Mouse (Mus musculus) embryonic facial prominence, embryonic 10.5 days (tissue): Measurements from ENCODE around the gene Cinp. TPM values are rescaled to one million over a fixed set of nuclear protein-coding genes. Genes with fewer than 3 reads are reported as not detected.

ENCODE experiments used
- DNase-seq: peaks from one replicate; pipeline ENCODE4 v3.0.0-alpha.2; 2017; ENCODE audit warnings: low spot score
- H3K27ac ChIP-seq: fragments of 300-500 bp; sonication (generic); replicated peaks from 2 replicates; pipeline ENCODE4 v1.5.1; 2016; ENCODE audit warnings: mild to moderate bottlenecking
- H3K27me3 ChIP-seq: fragments of 300-500 bp; sonication (generic); replicated peaks from 2 replicates; pipeline ENCODE4 v1.6.1; 2016; ENCODE audit warnings: low read depth, mild to moderate bottlenecking; ENCODE audit not compliant: poor library complexity, severe bottlenecking
- H3K36me3 ChIP-seq: fragments of 300-500 bp; sonication (generic); replicated peaks from 2 replicates; pipeline ENCODE4 v1.6.1; 2016; ENCODE audit warnings: mild to moderate bottlenecking, moderate library complexity
- H3K4me1 ChIP-seq: fragments of 300-500 bp; sonication (generic); 2 replicates; pipeline ENCODE4 v1.6.1; 2016
- H3K4me3 ChIP-seq: fragments of 300-500 bp; sonication (generic); 2 replicates; pipeline ENCODE4 v1.5.1; 2016; ENCODE audit warnings: mild to moderate bottlenecking, moderate library complexity
- H3K9me3 ChIP-seq: fragments of 300-500 bp; sonication (generic); 2 replicates; pipeline ENCODE4 v1.6.1; 2016; ENCODE audit warnings: mild to moderate bottlenecking
- WGBS: fragments of 180-500 bp; shearing (Covaris S2); methylation state at CpG from one replicate; pipeline ENCODE4 v1.1.7; 2016; 5-methylcytosine and 5-hydroxymethylcytosine counted together
- polyA plus RNA-seq: library from polyadenylated mRNA; unstranded; fragments of >200 nt; fragmentation: Nextera tagmentation; extraction: Ambion mirVana; gene quantifications from 2 replicates; pipeline ENCODE4 v1.2.1, GENCODE M21; 2016

Gene Cinp
- polyA plus RNA-seq, 1 experiment from 2014 or later = 86.9 TPM

- no peaks in the 10 kb centered on the region for H3K36me3 ChIP-seq
- peaks cover 40% of the 10 kb centered on the region for H3K4me1 ChIP-seq
- WGBS = 68% methylated on average over 5 of the region's 5 CpGs
- no peaks in the 10 kb centered on the region for H3K9me3 ChIP-seq
- no peak for DNase-seq
- peaks cover 17% of the 10 kb centered on the region for H3K27me3 ChIP-seq
- no peak overlapping the region for H3K27ac ChIP-seq
- no peak overlapping the region for H3K4me3 ChIP-seq
Observed at GRCm38 (mm10) chr12:110841731-110842493, 47.0 kb downstream of the Cinp start.

GRCm38 (mm10) chr12:110840348-110841198 is 48.4 kb downstream of the Cinp start, which contains the start of gene Mok:
Gene Mok (minus strand): TSS chr12:110840939.
- no peaks in the 10 kb centered on the region for H3K36me3 ChIP-seq
- H3K27ac ChIP-seq = peak within 1 kb of the TSS; percentile 75
- peaks cover 4% of the 10 kb centered on the region for H3K27me3 ChIP-seq
- H3K4me1 ChIP-seq = peaks cover 36% of the 10 kb centered on the region
- H3K9me3 ChIP-seq = no peaks in the 10 kb centered on the region
- peak within 1 kb of the TSS; percentile 85 for H3K4me3 ChIP-seq
- DNase-seq = peak; percentile 96
- WGBS = under 1% methylated on average over 71 of the region's 71 CpGs

GRCm38 (mm10) chr12:110837850-110838249 is 51.1 kb downstream of the Cinp start:
- Histone ChIP-seq H3K9me3 (no peaks in the 10 kb centered on the region), H3K27ac (no peak overlapping the region), H3K4me3 (no peak overlapping the region), H3K27me3 (no peaks in the 10 kb centered on the region; the same call in none of the 2 replicates), H3K4me1 (peaks cover 23% of the 10 kb centered on the region), H3K36me3 (no peaks in the 10 kb centered on the region)
- DNase-seq = no peak
- 86% methylated on average over 8 of the region's 8 CpGs for WGBS

- peak; percentile 30 for DNase-seq
- Histone ChIP-seq H3K27me3 (no peaks in the 10 kb centered on the region; the same call in 1 of the 2 replicates), H3K36me3 (no peaks in the 10 kb centered on the region), H3K9me3 (no peaks in the 10 kb centered on the region), H3K27ac (peak overlapping the region; percentile 82), H3K4me3 (peak overlapping the region; percentile 28), H3K4me1 (peaks cover 23% of the 10 kb centered on the region)
- 40% methylated on average over 5 of the region's 5 CpGs for WGBS
Observed at GRCm38 (mm10) chr12:110837192-110837841, 51.6 kb downstream of the Cinp start.

GRCm38 (mm10) chr12:110836729-110837128 is 52.2 kb downstream of the Cinp start:
- H3K9me3 ChIP-seq = no peaks in the 10 kb centered on the region
- H3K4me3 ChIP-seq = peak overlapping the region; percentile 28
- no peaks in the 10 kb centered on the region for H3K36me3 ChIP-seq
- H3K27ac ChIP-seq = peak overlapping the region; percentile 82
- peaks cover 23% of the 10 kb centered on the region for H3K4me1 ChIP-seq
- 44% methylated on average over 6 of the region's 6 CpGs for WGBS
- no peaks in the 10 kb centered on the region; the same call in 1 of the 2 replicates for H3K27me3 ChIP-seq
- DNase-seq = no peak

GRCm38 (mm10) chr12:110835182-110835581 is 53.8 kb downstream of the Cinp start:
- DNase-seq = no peak
- 94% methylated on average over 3 of the region's 3 CpGs for whole genome bisulfite sequencing
- H3K4me3 ChIP-seq = no peak overlapping the region

GRCm38 (mm10) chr12:110830293-110831024 is 58.5 kb downstream of the Cinp start:
- Histone ChIP-seq H3K27ac (no peak overlapping the region), H3K27me3 (no peaks in the 10 kb centered on the region), H3K36me3 (no peaks in the 10 kb centered on the region), H3K4me3 (no peak overlapping the region), H3K4me1 (no peaks in the 10 kb centered on the region), H3K9me3 (no peaks in the 10 kb centered on the region)
- WGBS = 82% methylated on average over 11 of the region's 11 CpGs
- DNase-seq = no peak

More at GRCm38 (mm10) chr12:110835182-110835581, 53.8 kb downstream of the Cinp start:
- Histone ChIP-seq H3K27ac (no peak overlapping the region), H3K27me3 (no peaks in the 10 kb centered on the region; the same call in 1 of the 2 replicates), H3K36me3 (no peaks in the 10 kb centered on the region), H3K9me3 (no peaks in the 10 kb centered on the region), H3K4me1 (peaks cover 22% of the 10 kb centered on the region)

- H3K4me3 ChIP-seq = no peak overlapping the region
- H3K27ac ChIP-seq = no peak overlapping the region
- no peaks in the 10 kb centered on the region for H3K4me1 ChIP-seq
- 92% methylated on average over 4 of the region's 4 CpGs for WGBS
- no peak for DNase-seq
- H3K27me3 ChIP-seq = no peaks in the 10 kb centered on the region
- H3K9me3 ChIP-seq = no peaks in the 10 kb centered on the region
- H3K36me3 ChIP-seq = no peaks in the 10 kb centered on the region
Observed at GRCm38 (mm10) chr12:110828908-110829307, 60.0 kb downstream of the Cinp start.

Other genes with a start within 250 kb of the Cinp start
- gene 1700001K19Rik, start 206.5 kb downstream of the Cinp start, polyA plus RNA-seq = 0.16 TPM in 1 of 2 replicates, not detected in the other
- 1,072 and 1,177 TPM in 2 replicates for gene Hsp90aa1, start 186.4 kb downstream of the Cinp start, polyA plus RNA-seq
- 22.4 and 24.1 TPM in 2 replicates for gene Wdr20, start 151.2 kb downstream of the Cinp start, polyA plus RNA-seq
- 7.2 and 10.1 TPM in 2 replicates for gene Mok, start 48.2 kb downstream of the Cinp start, polyA plus RNA-seq
- gene Zfp839, start 38.9 kb downstream of the Cinp start, polyA plus RNA-seq = 5.6 and 6.1 TPM in 2 replicates
- gene Tecpr2, start 119 bp upstream of the Cinp start, polyA plus RNA-seq = 6.2 and 6.5 TPM in 2 replicates
- 14.2 and 14.6 TPM in 2 replicates for gene Ankrd9, start 89.9 kb upstream of the Cinp start, polyA plus RNA-seq
- 7.4 and 8.0 TPM in 2 replicates for gene Rcor1, start 150.2 kb upstream of the Cinp start, polyA plus RNA-seq